Mouse (Mus musculus) MEL-GATA-1-ER (cell line): Measurements from ENCODE around the gene Fcrl1.
A peak's percentile ranks its signal among the peaks of the same experiment; 100 is the strongest.

Source experiments
- DNase-seq: peaks from one replicate; pipeline ENCODE4 v3.0.0-alpha.2; 2012; ENCODE audit warnings: low read depth; ENCODE audit errors: extremely low read depth

Fcrl1 gene

GRCm38 (mm10) chr3:87410605-87411004, 34.4 kb downstream of the Fcrl1 start:
- peak; percentile 35 for DNase-seq

GRCm38 (mm10) chr3:87411150-87411549, 35.0 kb downstream of the Fcrl1 start:
- peak; percentile 39 for DNase-seq

DNA sequence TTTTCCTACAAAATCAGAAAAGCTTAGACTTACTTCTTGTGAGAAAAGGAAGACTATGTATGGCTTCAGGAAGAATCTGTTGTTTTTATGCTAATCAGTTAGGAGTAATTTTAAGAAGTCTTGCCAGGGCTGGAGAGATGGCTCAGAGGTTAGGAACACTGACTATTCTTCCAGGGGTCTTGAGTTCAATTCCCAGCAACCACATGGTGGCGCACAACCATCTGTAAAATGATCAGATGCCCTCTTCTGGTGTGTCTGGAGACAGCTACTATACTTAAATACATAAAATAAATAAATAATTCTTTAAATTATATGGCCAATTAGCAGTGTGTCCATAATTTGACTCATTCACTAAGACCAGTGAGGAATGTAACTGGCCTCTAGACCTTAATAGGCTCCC, 44.5 kb downstream of the Fcrl1 start:
- DNase-seq: no peak

- no peak for DNase-seq
Measured at GRCm38 (mm10) chr3:87422386-87422910, 46.3 kb downstream of the Fcrl1 start.

DNA sequence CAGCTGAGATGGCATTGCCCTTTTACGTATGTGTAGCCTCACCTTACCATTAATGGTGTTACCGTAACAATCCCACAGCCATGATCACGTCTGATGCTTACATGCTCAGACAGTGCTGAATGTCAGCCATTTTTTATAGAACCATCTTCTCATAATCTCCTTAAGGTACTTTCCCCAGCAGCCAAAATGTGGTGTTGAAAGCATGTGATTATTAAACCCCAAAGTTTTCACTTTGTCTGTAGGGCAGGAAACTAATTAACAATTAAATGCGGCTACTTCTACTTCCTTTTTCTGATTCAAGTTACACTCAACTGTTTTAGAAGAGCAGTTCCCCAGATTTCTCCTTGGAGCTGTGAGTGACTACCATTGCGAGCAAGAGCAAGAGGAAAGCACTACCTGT, 59.3 kb downstream of the Fcrl1 start, which contains the start of gene Fcrl5:
Gene Fcrl5, plus strand, starts transcription at position 295 of the 400 bp plus-strand sequence.
- DNase-seq: no peak

DNA sequence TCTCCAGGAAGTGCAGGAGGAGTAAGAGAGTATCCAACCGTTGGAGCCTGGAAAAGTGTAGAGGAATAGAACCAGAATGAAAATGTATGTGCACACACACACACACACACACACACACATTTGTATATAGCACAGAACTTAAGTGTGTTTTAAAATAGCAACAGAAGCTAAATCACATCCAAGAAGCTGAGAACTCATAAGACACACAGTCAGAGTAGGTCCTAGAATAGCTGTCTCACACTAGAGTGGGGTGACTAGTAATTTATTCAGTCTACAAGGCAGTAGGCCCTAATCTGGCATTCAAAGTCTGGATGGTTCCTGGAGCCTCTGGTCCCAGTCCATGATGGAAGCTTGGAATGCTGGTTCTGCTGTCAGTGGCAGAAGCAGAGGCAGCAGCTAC, 64.4 kb downstream of the Fcrl1 start:
- DNase-seq: no peak

GRCm38 (mm10) chr3:87443968-87444367, 67.8 kb downstream of the Fcrl1 start:
- DNase-seq: no peak
